Mouse (Mus musculus) left cerebral cortex, adult 9 months (tissue): ENCODE measurements at regions not wholly inside any gene's neighbourhood (a gene's known extent, or its start where the extent isn't known, plus 50 kb on each side); places are given as distances from the start of the nearest gene placed in this dataset.
A peak's percentile ranks its signal among the peaks of the same experiment; 100 is the strongest.
"Not testable (repeated sequence)": the region's sequence is repeated elsewhere in the genome, so short reads cannot be mapped to it uniquely, and the experiment has no call there.

ENCODE experiments used
- DNase-seq, 2 experiments: peaks; one replicate each; pipeline ENCODE4 v3.0.0; 2022; ENCODE audit warnings: low spot score in 2 of 2

DNA sequence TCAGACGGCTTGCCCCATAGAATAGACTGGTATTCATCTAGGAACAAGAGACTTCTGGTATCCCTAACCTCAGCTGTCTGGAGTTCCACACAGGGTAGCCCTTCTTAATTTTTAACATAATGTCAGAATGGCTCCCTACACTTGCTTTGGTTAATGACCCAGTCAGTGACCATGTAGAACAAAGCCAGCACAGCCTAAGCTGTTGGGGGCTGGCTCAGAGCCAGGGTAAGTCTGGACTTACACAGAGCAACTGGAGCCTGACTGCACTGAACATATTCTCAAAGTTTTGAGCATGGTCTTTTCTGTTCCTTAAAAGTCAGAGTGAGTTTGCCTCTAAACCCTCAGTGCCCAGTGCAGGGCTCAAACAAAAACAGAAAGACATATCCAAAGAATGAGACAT, 123.4 kb downstream of the Gm6685 start:
- no peak for DNase-seq

DNA sequence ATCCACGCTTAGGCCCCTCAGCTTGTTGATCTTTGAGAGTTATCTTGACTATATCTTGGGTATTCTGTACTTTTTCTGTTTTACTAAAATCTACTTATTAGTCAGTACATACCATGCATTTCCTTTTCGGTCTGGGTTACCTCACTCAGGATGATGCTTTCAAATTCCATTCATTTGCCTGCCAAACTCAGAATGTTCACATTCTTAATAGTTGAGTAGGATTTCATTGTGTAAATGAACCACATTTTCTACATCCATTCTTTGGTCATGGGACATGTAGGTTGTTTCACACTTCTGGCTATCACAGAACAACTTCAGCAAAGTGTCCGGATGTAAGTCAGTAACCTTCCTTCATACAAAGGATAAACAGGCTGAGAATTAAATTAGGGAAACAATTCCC, 126.1 kb downstream of the Gm6685 start:
- no peak for DNase-seq

DNA sequence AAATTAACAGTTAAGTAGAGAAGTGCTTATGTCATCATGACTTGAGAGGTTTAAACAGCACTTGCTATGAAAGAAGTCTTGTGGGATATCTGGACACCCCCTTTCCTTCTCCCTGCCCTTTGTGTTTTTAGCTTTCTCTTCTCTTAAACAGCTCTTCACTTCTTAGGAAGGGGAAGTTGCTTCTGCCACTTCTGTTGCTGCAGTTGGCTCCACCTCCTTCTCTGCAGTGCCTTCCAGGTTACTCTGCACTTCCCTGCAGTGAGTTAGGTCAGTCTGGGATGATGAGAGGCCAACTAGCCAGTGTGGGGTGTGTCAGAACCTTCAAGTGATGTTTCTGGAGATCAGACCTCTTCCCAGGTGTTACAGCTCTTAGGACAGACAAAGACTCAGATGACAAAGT, 137.5 kb downstream of the Gm6685 start:
- DNase-seq: no peak

DNA sequence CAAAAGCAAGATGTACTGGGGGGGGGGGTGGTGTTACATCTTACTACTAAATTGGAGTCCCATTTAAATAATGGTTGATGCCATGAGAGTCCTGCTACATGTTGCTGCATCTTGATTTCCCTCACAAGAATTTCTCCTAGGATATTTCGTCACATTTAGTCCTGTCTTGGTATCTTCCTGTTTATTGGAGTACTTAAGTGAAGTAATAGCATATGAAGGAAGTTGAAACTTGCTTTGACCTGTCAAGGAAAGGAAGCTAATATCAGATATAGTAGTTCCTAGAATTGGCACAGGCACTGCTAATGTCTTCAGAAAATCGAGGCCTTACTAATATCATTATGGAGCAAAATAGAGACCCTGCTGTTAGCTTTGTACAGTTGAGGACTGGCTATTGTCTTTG, 151.5 kb downstream of the Gm6685 start:
- no peak for DNase-seq

DNA sequence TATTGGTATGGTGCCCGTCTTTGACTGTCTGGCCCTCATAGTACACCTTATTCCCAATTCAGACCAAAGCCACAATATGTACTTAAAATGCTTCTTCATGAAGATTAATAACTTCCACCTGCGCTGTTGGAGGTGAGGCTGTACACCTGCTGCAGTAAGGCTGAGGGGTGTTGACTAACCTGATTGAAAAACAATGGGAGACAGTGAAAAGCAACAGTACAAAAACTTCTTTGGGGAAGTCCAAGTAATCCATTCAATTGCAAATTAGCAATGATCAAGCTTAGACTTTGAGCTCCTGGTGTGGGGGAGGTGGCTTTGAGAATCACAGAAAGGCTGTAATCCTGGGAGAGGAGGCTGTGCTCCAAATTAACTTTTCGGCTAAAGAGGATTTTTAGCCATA, 152.2 kb downstream of the Gm6685 start:
- DNase-seq: not testable (repeated sequence)

DNA sequence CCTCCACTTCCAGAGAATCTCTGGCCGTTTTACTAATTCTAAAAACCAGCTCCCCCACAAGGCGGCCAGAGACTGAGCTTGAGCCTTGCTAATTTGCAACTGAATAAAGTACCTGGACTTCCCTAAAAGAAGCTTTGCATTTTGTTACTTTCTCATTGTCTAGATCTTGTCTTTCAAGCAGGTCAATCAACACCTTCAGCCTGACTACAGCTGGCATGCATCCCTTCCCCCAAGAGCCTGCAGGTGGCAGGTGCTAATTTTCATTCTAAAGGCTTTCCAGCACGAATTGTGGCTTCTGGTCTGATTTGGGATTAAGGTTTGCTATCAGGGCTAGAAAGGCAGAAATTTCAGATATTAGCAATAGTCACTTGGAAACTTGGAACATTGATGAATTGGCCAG, 168.4 kb downstream of the Gm6685 start:
- no peak for DNase-seq

DNA sequence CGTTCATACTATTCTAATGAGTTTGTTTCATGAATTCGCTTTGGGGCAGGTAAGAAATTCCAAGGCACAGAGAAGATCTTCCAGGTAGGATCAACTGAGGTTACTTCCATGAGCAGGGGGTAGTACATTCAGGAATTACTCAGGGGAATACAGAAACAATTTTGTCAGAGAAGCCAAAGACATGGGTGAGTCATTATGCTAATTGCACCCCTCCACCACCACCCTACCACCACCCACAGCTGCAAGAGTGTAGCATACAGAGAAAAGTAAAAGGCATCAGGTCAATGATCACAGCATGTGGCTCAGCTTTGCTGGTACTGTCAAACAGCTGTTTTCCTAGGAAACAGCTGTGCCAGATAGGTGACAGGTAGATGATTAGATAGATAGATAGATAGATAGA, 187.2 kb downstream of the Gm6685 start:
- peak in 1 of 2 experiments; percentile 1 for DNase-seq
